Mouse (Mus musculus) left cerebral cortex, adult 9 months (tissue): ENCODE measurements at regions not wholly inside any gene's neighbourhood (a gene's known extent, or its start where the extent isn't known, plus 50 kb on each side); places are given as distances from the start of the nearest gene placed in this dataset.
"Not testable (repeated sequence)": the region's sequence is repeated elsewhere in the genome, so short reads cannot be mapped to it uniquely, and the experiment has no call there.

Experiments used
- DNase-seq, 2 experiments: peaks; one replicate each; pipeline ENCODE4 v3.0.0; 2022; ENCODE audit warnings: low spot score in 2 of 2

- DNase-seq = not testable (repeated sequence)
These were observed 248.5 kb downstream of the Gm19965 start for GRCm38 (mm10) chr1:117051311-117051710.

GRCm38 (mm10) chr1:117067151-117067819 is 264.5 kb downstream of the Gm19965 start:
- no peak for DNase-seq

GRCm38 (mm10) chr1:117087136-117087535 is 284.4 kb downstream of the Gm19965 start:
- DNase-seq = no peak

GRCm38 (mm10) chr1:117111496-117111895 is 308.7 kb downstream of the Gm19965 start:
- no peak for DNase-seq

GRCm38 (mm10) chr1:117113918-117114317 is 311.1 kb downstream of the Gm19965 start:
- no peak for DNase-seq

GRCm38 (mm10) chr1:117122965-117123364 is 320.2 kb downstream of the Gm19965 start:
- DNase-seq = peak in 1 of 2 experiments; percentile 3
